Mouse (Mus musculus) small intestine, adult 2 months (tissue): ENCODE data around the gene Trp63.

Experiments
- CTCF ChIP-seq: fragments of 200-500 bp; IDR thresholded peaks from 2 replicates; pipeline ENCODE4 v1.5.1; 2012; ENCODE audit warnings: low read depth, mild to moderate bottlenecking, control low read depth, inconsistent platforms, low read length, moderate library complexity, mixed read lengths; ENCODE audit not compliant: insufficient replicate concordance, insufficient read length; ENCODE audit errors: extremely low read depth
- POLR2A ChIP-seq: fragments of 200-500 bp; IDR thresholded peaks from 2 replicates; pipeline ENCODE4 v1.6.1; 2012; ENCODE audit warnings: low read depth, mild to moderate bottlenecking, control low read depth, inconsistent platforms, low read length, moderate library complexity

DNA sequence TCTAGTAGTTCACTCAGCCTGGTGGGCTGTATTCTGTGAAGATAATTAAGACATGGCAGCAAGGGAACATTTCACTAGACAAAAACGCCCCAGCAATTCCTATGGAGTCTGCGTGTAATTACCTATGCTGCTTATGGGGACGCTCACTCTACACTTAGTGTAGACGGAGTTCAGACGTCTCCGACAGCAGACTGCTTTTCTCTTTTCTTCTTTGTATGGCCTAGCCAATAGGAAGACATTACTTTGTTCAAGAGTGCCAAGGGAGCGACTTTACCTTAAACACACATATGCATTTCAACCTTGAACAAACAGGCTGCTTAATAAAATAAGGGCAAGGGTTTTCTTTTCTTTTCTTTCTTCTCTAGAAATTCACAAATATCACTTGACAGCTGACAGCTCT, 91.0 kb downstream of the Trp63 start:
- no peak for TF ChIP-seq POLR2A
- TF ChIP-seq CTCF = no peak
